Mouse (Mus musculus): ENCODE measurements at regions not wholly inside any gene's neighbourhood (a gene's known extent, or its start where the extent isn't known, plus 50 kb on each side); places are given as distances from the start of the nearest gene placed in this dataset.

GRCm38 (mm10) chr6:100385640-100386039 is 98.4 kb upstream of the Rybp start:
- no peak for DNase-seq

- DNase-seq: no peak
These were observed 93.8 kb upstream of the Rybp start for GRCm38 (mm10) chr6:100381046-100381445.

GRCm38 (mm10) chr6:100380536-100380935 is 93.3 kb upstream of the Rybp start:
- DNase-seq: no peak

- no peak for DNase-seq
These were observed 92.5 kb upstream of the Rybp start for GRCm38 (mm10) chr6:100379792-100380191.

- no peak for DNase-seq
These were observed 91.2 kb upstream of the Rybp start for GRCm38 (mm10) chr6:100378533-100378874.

GRCm38 (mm10) chr6:100377828-100378532 is 90.7 kb upstream of the Rybp start:
- no peak for DNase-seq

- no peak for DNase-seq
These were observed 89.4 kb upstream of the Rybp start for GRCm38 (mm10) chr6:100376656-100377055.

- DNase-seq: no peak
These were observed 83.5 kb upstream of the Rybp start for GRCm38 (mm10) chr6:100370828-100371227.

- no peak for DNase-seq
These were observed 83.1 kb upstream of the Rybp start for GRCm38 (mm10) chr6:100370358-100370757.

GRCm38 (mm10) chr6:100366231-100366630 is 78.9 kb upstream of the Rybp start:
- no peak for DNase-seq

- no peak for DNase-seq
These were observed 78.5 kb upstream of the Rybp start for GRCm38 (mm10) chr6:100365791-100366190.

GRCm38 (mm10) chr6:100363683-100364082 is 76.4 kb upstream of the Rybp start:
- no peak for DNase-seq

GRCm38 (mm10) chr6:100356617-100357399 is 69.5 kb upstream of the Rybp start:
- DNase-seq: peak; percentile 22

- DNase-seq: no peak
These were observed 68.6 kb upstream of the Rybp start for GRCm38 (mm10) chr6:100355858-100356257.

- DNase-seq: no peak
These were observed 60.2 kb upstream of the Rybp start for GRCm38 (mm10) chr6:100347481-100347880.

GRCm38 (mm10) chr6:100345073-100345472 is 57.8 kb upstream of the Rybp start:
- no peak for DNase-seq

- no peak for DNase-seq
These were observed 54.3 kb upstream of the Rybp start for GRCm38 (mm10) chr6:100341305-100342290.

GRCm38 (mm10) chr6:100338291-100338690 is 51.0 kb upstream of the Rybp start:
- no peak for DNase-seq
